Mouse (Mus musculus) intestine, embryonic 16.5 days (tissue): Measurements from ENCODE around the gene Prkn. TPM values are rescaled to one million over a fixed set of nuclear protein-coding genes. Genes with fewer than 3 reads are reported as not detected.

Source experiments
- ATAC-seq: fragments of 200-750 bp; cut with Nextera tagmentation; 2 replicates; pipeline ENCODE4 v1.8.0; 2017; ENCODE audit warnings: moderate TSS enrichment, moderate library complexity
- H3K27ac ChIP-seq: fragments of 300-500 bp; sonication (generic); 2 replicates; pipeline ENCODE4 v1.5.1; 2014; ENCODE audit warnings: mild to moderate bottlenecking, low read length
- H3K27me3 ChIP-seq: fragments of 300-500 bp; sonication (generic); replicated peaks from 2 replicates; pipeline ENCODE4 v1.6.1; 2014; ENCODE audit warnings: low read length, control low read depth, mixed read lengths; ENCODE audit not compliant: control insufficient read depth, insufficient read depth
- H3K36me3 ChIP-seq: fragments of 300-500 bp; sonication (generic); 2 replicates; pipeline ENCODE4 v1.6.1; 2014; ENCODE audit warnings: low read length, control low read depth; ENCODE audit not compliant: control insufficient read depth, insufficient read depth
- H3K4me1 ChIP-seq: fragments of 300-500 bp; sonication (generic); 2 replicates; pipeline ENCODE4 v1.6.1; 2014; ENCODE audit warnings: low read length, control low read depth, mixed read lengths; ENCODE audit not compliant: control insufficient read depth, insufficient read depth
- H3K4me2 ChIP-seq: fragments of 300-500 bp; sonication (generic); 2 replicates; pipeline ENCODE4 v1.6.1; 2014; ENCODE audit warnings: low read depth, low read length, control low read depth
- H3K4me3 ChIP-seq: fragments of 300-500 bp; sonication (generic); 2 replicates; pipeline ENCODE4 v1.5.1; 2014; ENCODE audit warnings: mild to moderate bottlenecking, low read length
- H3K9ac ChIP-seq: fragments of 300-500 bp; sonication (generic); 2 replicates; pipeline ENCODE4 v1.6.1; 2014; ENCODE audit warnings: low read depth, low read length
- H3K9me3 ChIP-seq: fragments of 300-500 bp; sonication (generic); 2 replicates; pipeline ENCODE4 v1.6.1; 2016; ENCODE audit warnings: low read length, control low read depth; ENCODE audit not compliant: control insufficient read depth
- WGBS: fragments of 180-500 bp; shearing (Covaris S2); extraction: QIAGEN DNeasy Blood & Tissue Kit; methylation state at CpG from one replicate; pipeline ENCODE4 v1.1.7; 2014; 5-methylcytosine and 5-hydroxymethylcytosine counted together
- polyA plus RNA-seq: library from polyadenylated mRNA; unstranded; fragments of >200 nt; fragmentation: Nextera tagmentation; extraction: Ambion mirVana; gene quantifications from 2 replicates; pipeline ENCODE4 v1.2.1, GENCODE M21; 2015

Prkn gene
- polyA plus RNA-seq, 1 experiment from 2014 or later: 1.3 TPM

- Histone ChIP-seq H3K4me1 (no peaks in the 10 kb centered on the region), H3K9ac (no peak overlapping the region), H3K4me3 (no peak overlapping the region), H3K4me2 (no peak overlapping the region), H3K9me3 (no peaks in the 10 kb centered on the region), H3K27ac (no peak overlapping the region), H3K27me3 (no peaks in the 10 kb centered on the region), H3K36me3 (no peaks in the 10 kb centered on the region)
- no peak for ATAC-seq
- WGBS: 88% methylated on average over 3 of the region's 3 CpGs
Measured at GRCm38 (mm10) chr17:11837121-11837520, 996.9 kb downstream of the Prkn start.

- Histone ChIP-seq H3K9ac (no peak overlapping the region), H3K27ac (no peak overlapping the region), H3K9me3 (no peaks in the 10 kb centered on the region), H3K27me3 (no peaks in the 10 kb centered on the region), H3K36me3 (no peaks in the 10 kb centered on the region), H3K4me2 (no peak overlapping the region), H3K4me3 (no peak overlapping the region), H3K4me1 (no peaks in the 10 kb centered on the region)
- ATAC-seq: no peak
- 91% methylated on average over 4 of the region's 4 CpGs for WGBS
Measured at GRCm38 (mm10) chr17:11844436-11844835, 1004.3 kb downstream of the Prkn start.

GRCm38 (mm10) chr17:11844989-11845388 lies 1004.8 kb downstream of the Prkn start:
- ATAC-seq: no peak
- 87% methylated on average over 3 of the region's 3 CpGs for WGBS

GRCm38 (mm10) chr17:11845506-11845905 lies 1005.3 kb downstream of the Prkn start:
- Histone ChIP-seq H3K9me3 (no peaks in the 10 kb centered on the region), H3K36me3 (no peaks in the 10 kb centered on the region), H3K4me3 (no peak overlapping the region), H3K4me2 (no peak overlapping the region), H3K4me1 (no peaks in the 10 kb centered on the region), H3K27ac (no peak overlapping the region), H3K27me3 (no peaks in the 10 kb centered on the region), H3K9ac (no peak overlapping the region)
- WGBS: 56% methylated on average over 2 of the region's 2 CpGs
- ATAC-seq: peak; percentile 66

More at GRCm38 (mm10) chr17:11844989-11845388, 1004.8 kb downstream of the Prkn start:
- Histone ChIP-seq H3K27ac (no peak overlapping the region), H3K9me3 (no peaks in the 10 kb centered on the region), H3K4me1 (no peaks in the 10 kb centered on the region), H3K36me3 (no peaks in the 10 kb centered on the region), H3K9ac (no peak overlapping the region), H3K4me2 (no peak overlapping the region), H3K4me3 (no peak overlapping the region), H3K27me3 (no peaks in the 10 kb centered on the region)

- H3K9ac ChIP-seq: no peak overlapping the region
- no peak overlapping the region for H3K27ac ChIP-seq
- no peak for ATAC-seq
- no peak overlapping the region for H3K4me3 ChIP-seq
- H3K4me1 ChIP-seq: no peaks in the 10 kb centered on the region
- H3K9me3 ChIP-seq: no peaks in the 10 kb centered on the region
- H3K36me3 ChIP-seq: no peaks in the 10 kb centered on the region
- H3K4me2 ChIP-seq: no peak overlapping the region
- H3K27me3 ChIP-seq: no peaks in the 10 kb centered on the region
- 77% methylated on average over 10 of the region's 10 CpGs for WGBS
Measured at GRCm38 (mm10) chr17:11854571-11854970, 1014.4 kb downstream of the Prkn start.

- Histone ChIP-seq H3K36me3 (no peaks in the 10 kb centered on the region), H3K4me3 (no peak overlapping the region), H3K9me3 (no peaks in the 10 kb centered on the region), H3K9ac (no peak overlapping the region), H3K27me3 (no peaks in the 10 kb centered on the region), H3K27ac (no peak overlapping the region), H3K4me2 (no peak overlapping the region), H3K4me1 (no peaks in the 10 kb centered on the region)
- WGBS: 70% methylated on average over 7 of the region's 7 CpGs
- ATAC-seq: no peak
Measured at GRCm38 (mm10) chr17:11858772-11859405, 1018.7 kb downstream of the Prkn start.

GRCm38 (mm10) chr17:11861178-11861577 lies 1021.0 kb downstream of the Prkn start:
- Histone ChIP-seq H3K9ac (no peak overlapping the region), H3K36me3 (no peaks in the 10 kb centered on the region), H3K27ac (no peak overlapping the region), H3K4me2 (no peak overlapping the region), H3K9me3 (no peaks in the 10 kb centered on the region), H3K4me3 (no peak overlapping the region), H3K27me3 (no peaks in the 10 kb centered on the region), H3K4me1 (no peaks in the 10 kb centered on the region)
- WGBS: 91% methylated on average over 6 of the region's 6 CpGs
- ATAC-seq: no peak

DNA sequence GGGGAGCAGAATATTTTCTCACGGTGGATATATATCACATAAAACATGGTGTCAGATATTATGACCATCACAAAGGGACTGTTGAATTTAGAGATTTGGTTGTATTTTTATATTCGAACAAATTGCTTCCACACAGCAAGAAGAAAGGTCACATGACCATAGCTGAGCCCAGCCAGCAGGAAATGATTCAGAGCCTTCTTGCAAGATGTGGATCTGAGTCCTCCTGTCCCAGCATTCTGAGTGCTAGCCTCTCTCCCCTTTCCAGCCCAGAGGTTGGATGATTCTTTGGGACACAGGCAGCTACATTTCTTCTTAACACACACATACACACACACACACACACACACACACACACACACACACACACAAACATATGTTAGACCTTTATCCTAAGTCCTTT lies 1022.2 kb downstream of the Prkn start:
- 84% methylated on average over 2 of the region's 2 CpGs for WGBS
- Histone ChIP-seq H3K27ac (no peak overlapping the region), H3K9ac (no peak overlapping the region), H3K4me1 (no peaks in the 10 kb centered on the region), H3K36me3 (no peaks in the 10 kb centered on the region), H3K27me3 (no peaks in the 10 kb centered on the region), H3K4me3 (no peak overlapping the region), H3K4me2 (no peak overlapping the region), H3K9me3 (no peaks in the 10 kb centered on the region)
- ATAC-seq: no peak

- H3K9ac ChIP-seq: no peak overlapping the region
- H3K36me3 ChIP-seq: no peaks in the 10 kb centered on the region
- H3K4me1 ChIP-seq: no peaks in the 10 kb centered on the region
- H3K27ac ChIP-seq: no peak overlapping the region
- no peak overlapping the region for H3K4me2 ChIP-seq
- no peak for ATAC-seq
- H3K4me3 ChIP-seq: no peak overlapping the region
- H3K9me3 ChIP-seq: no peaks in the 10 kb centered on the region
- WGBS: 92% methylated on average over 11 of the region's 11 CpGs
- H3K27me3 ChIP-seq: no peaks in the 10 kb centered on the region
Measured at GRCm38 (mm10) chr17:11863017-11863416, 1022.8 kb downstream of the Prkn start.

DNA sequence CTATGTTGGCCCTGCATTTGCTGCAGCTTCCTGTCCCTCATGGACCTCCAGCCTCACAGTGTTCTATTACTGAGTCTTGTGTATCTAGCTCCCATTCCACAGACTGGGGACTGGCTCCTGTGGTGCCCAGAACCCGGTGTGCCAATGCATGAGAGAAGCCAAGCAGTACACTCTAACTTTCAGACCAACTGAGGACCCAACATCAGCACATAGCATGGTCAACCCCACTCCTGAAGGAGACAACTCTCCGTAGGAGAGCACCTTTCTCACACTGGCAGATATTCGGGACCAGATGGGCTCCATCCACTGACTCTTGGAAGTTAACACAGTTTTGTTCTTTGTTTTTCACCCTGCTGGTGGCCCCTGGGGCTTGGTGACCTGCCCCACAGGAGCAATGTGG lies 1026.0 kb downstream of the Prkn start:
- no peaks in the 10 kb centered on the region for H3K9me3 ChIP-seq
- H3K4me2 ChIP-seq: no peak overlapping the region
- 78% methylated on average over 3 of the region's 3 CpGs for WGBS
- H3K27me3 ChIP-seq: no peaks in the 10 kb centered on the region
- H3K36me3 ChIP-seq: no peaks in the 10 kb centered on the region
- H3K27ac ChIP-seq: no peak overlapping the region
- H3K4me3 ChIP-seq: no peak overlapping the region
- H3K4me1 ChIP-seq: no peaks in the 10 kb centered on the region
- H3K9ac ChIP-seq: no peak overlapping the region
- ATAC-seq: no peak
